Mouse (Mus musculus): ENCODE measurements around the gene Col6a1.
A peak's percentile ranks its signal among the peaks of the same experiment; 100 is the strongest.

Col6a1 gene

GRCm38 (mm10) chr10:76724231-76724736 is 1.7 kb downstream of the Col6a1 start:
- no peak for DNase-seq (ENCODE audit: low spot score)

- DNase-seq (ENCODE audit: low spot score) = no peak
Measured at GRCm38 (mm10) chr10:76722751-76723450, 3.1 kb downstream of the Col6a1 start.

- no peak for DNase-seq (ENCODE audit: low spot score)
Measured at GRCm38 (mm10) chr10:76721746-76722145, 4.2 kb downstream of the Col6a1 start.

GRCm38 (mm10) chr10:76721216-76721615 is 4.8 kb downstream of the Col6a1 start:
- no peak for DNase-seq (ENCODE audit: low spot score)

- no peak for DNase-seq (ENCODE audit: low spot score)
Measured at GRCm38 (mm10) chr10:76717631-76718030, 8.3 kb downstream of the Col6a1 start.

GRCm38 (mm10) chr10:76717026-76717425 is 8.9 kb downstream of the Col6a1 start:
- no peak for DNase-seq (ENCODE audit: low spot score)

GRCm38 (mm10) chr10:76714303-76714702 is 11.7 kb downstream of the Col6a1 start:
- DNase-seq (ENCODE audit: low spot score) = no peak

GRCm38 (mm10) chr10:76712500-76712899 is 13.5 kb downstream of the Col6a1 start:
- DNase-seq (ENCODE audit: low spot score) = no peak

- DNase-seq (ENCODE audit: low spot score) = no peak
Measured at GRCm38 (mm10) chr10:76711331-76711730, 14.6 kb downstream of the Col6a1 start.

GRCm38 (mm10) chr10:76708465-76708864 is 17.5 kb downstream of the Col6a1 start:
- DNase-seq (ENCODE audit: low spot score) = no peak

- DNase-seq (ENCODE audit: low spot score) = no peak
Measured at GRCm38 (mm10) chr10:76707584-76707983, 18.4 kb downstream of the Col6a1 start.

GRCm38 (mm10) chr10:76707001-76707400 is 19.0 kb downstream of the Col6a1 start:
- DNase-seq (ENCODE audit: low spot score) = no peak

- DNase-seq (ENCODE audit: low spot score) = no peak
Measured at GRCm38 (mm10) chr10:76704358-76704757, 21.6 kb downstream of the Col6a1 start.

- no peak for DNase-seq (ENCODE audit: low spot score)
Measured at GRCm38 (mm10) chr10:76701446-76701845, 24.5 kb downstream of the Col6a1 start.

- DNase-seq (ENCODE audit: low spot score) = no peak
Measured at GRCm38 (mm10) chr10:76699816-76700215, 26.2 kb downstream of the Col6a1 start.

GRCm38 (mm10) chr10:76695283-76695885 is 30.6 kb downstream of the Col6a1 start:
- DNase-seq (ENCODE audit: low spot score) = no peak

GRCm38 (mm10) chr10:76694765-76695164 is 31.2 kb downstream of the Col6a1 start:
- DNase-seq (ENCODE audit: low spot score) = peak; percentile 36

- DNase-seq (ENCODE audit: low spot score) = no peak
Measured at GRCm38 (mm10) chr10:76693446-76693845, 32.5 kb downstream of the Col6a1 start.

GRCm38 (mm10) chr10:76685451-76686017 is 40.4 kb downstream of the Col6a1 start:
- no peak for DNase-seq (ENCODE audit: low spot score)

- DNase-seq (ENCODE audit: low spot score) = no peak
Measured at GRCm38 (mm10) chr10:76683977-76684376, 42.0 kb downstream of the Col6a1 start.

- no peak for DNase-seq (ENCODE audit: low spot score)
Measured at GRCm38 (mm10) chr10:76683461-76683860, 42.5 kb downstream of the Col6a1 start.

- no peak for DNase-seq (ENCODE audit: low spot score)
Measured at GRCm38 (mm10) chr10:76681882-76682281, 44.1 kb downstream of the Col6a1 start.

Measured in ovary, adult 18-20 months (tissue).